ENCODE assay signal across 10 mouse cellular contexts in genomic region chr2:60036361-60036760, GRCm38 (mm10).
A peak's percentile ranks its signal among the peaks of the same experiment; 100 is the strongest.
DNase-seq lines count a peak whose midpoint lies in the region; ATAC-seq and TF ChIP-seq lines count a peak whose summit lies in the region.
"Had no signal": no experiment of that assay in that cellular context is flagged by ENCODE, and none has a peak within 500 bp of the region (broad histone marks: within the 10 kb centered on the region; RNA-seq: fewer than 3 reads in every experiment).

No protein-coding gene starts in this region.

- H3K9me3 ChIP-seq in heart, embryonic 15.5 days (replicated peaks): no peaks in the 10 kb centered on the region
- H3K9me3 ChIP-seq in stomach, embryonic 15.5 days: no peaks in the 10 kb centered on the region
- H3K9me3 ChIP-seq in stomach, postnatal 0 days (ENCODE audit: control insufficient read depth, low read length): no peaks in the 10 kb centered on the region
- H3K9me3 ChIP-seq: embryonic facial prominence, embryonic 15.5 days; limb, embryonic 13.5 days had no signal

- H3K36me3 ChIP-seq in heart, embryonic 15.5 days: no peaks in the 10 kb centered on the region
- no peaks in the 10 kb centered on the region for H3K36me3 ChIP-seq in stomach, embryonic 15.5 days
- no peaks in the 10 kb centered on the region for H3K36me3 ChIP-seq in stomach, postnatal 0 days (ENCODE audit: control insufficient read depth, insufficient read depth, low read length)
- H3K36me3 ChIP-seq: embryonic facial prominence, embryonic 15.5 days had no signal

- H3K9ac ChIP-seq in heart, embryonic 15.5 days: no peak overlapping the region
- no peak overlapping the region for H3K9ac ChIP-seq in stomach, embryonic 15.5 days
- no peak overlapping the region for H3K9ac ChIP-seq in stomach, postnatal 0 days (ENCODE audit: low read length)
- H3K9ac ChIP-seq: embryonic facial prominence, embryonic 15.5 days had no signal

- no peak for TF ChIP-seq EP300 in stomach, postnatal 0 days (optimal IDR thresholded peaks at IDR 0.05)

- H3K27me3 ChIP-seq in heart, embryonic 15.5 days: no peaks in the 10 kb centered on the region
- no peaks in the 10 kb centered on the region for H3K27me3 ChIP-seq in stomach, embryonic 15.5 days (replicated peaks)
- H3K27me3 ChIP-seq in stomach, postnatal 0 days (ENCODE audit: control insufficient read depth, insufficient read depth, low read length): no peaks in the 10 kb centered on the region
- H3K27me3 ChIP-seq: embryonic facial prominence, embryonic 15.5 days; limb, embryonic 13.5 days had no signal

- H3K4me2 ChIP-seq in heart, embryonic 15.5 days: peak overlapping the region; percentile 69; the same call in 1 of the 2 replicates
- peak overlapping the region; percentile 51; the same call in 1 of the 2 replicates for H3K4me2 ChIP-seq in stomach, embryonic 15.5 days
- no peak overlapping the region; the same call in 1 of the 2 replicates for H3K4me2 ChIP-seq in stomach, postnatal 0 days (replicated peaks; ENCODE audit: low read depth)

- no peak overlapping the region for H3K4me3 ChIP-seq in heart, embryonic 15.5 days
- no peak overlapping the region for H3K4me3 ChIP-seq in stomach, embryonic 15.5 days (replicated peaks)
- H3K4me3 ChIP-seq in stomach, postnatal 0 days (ENCODE audit: low read depth, low read length): no peak overlapping the region

- ATAC-seq in heart, embryonic 15.5 days (replicated peaks; ENCODE audit: insufficient number of reproducible peaks, insufficient read depth, low FRiP score, low read depth): no peak
- no peak for ATAC-seq in stomach, embryonic 15.5 days (ENCODE audit: insufficient read depth, low FRiP score, low read depth)
- ATAC-seq in stomach, postnatal 0 days (ENCODE audit: low FRiP score, low TSS enrichment): no peak

- WGBS in heart, embryonic 15.5 days: 59% methylated on average over 3 of the region's 3 CpGs
- WGBS in stomach, embryonic 15.5 days: 62% methylated on average over 3 of the region's 3 CpGs
- 71% methylated on average over 3 of the region's 3 CpGs for WGBS in stomach, postnatal 0 days

- peaks cover 6% of the 10 kb centered on the region for H3K4me1 ChIP-seq in heart, embryonic 15.5 days (replicated peaks)
- H3K4me1 ChIP-seq in stomach, embryonic 15.5 days: 0 out of 2 replicates have a peak, but pooled peaks cover 3% of the 10 kb centered on the region
- no peaks in the 10 kb centered on the region for H3K4me1 ChIP-seq in stomach, postnatal 0 days (replicated peaks; ENCODE audit: control insufficient read depth, insufficient read depth)

- no peak for TF ChIP-seq CTCF in stomach, postnatal 0 days (IDR thresholded peaks at IDR 0.05; ENCODE audit: low read depth)

- peak; percentile 42 to 46 for DNase-seq in adrenal gland, postnatal 36 days
- DNase-seq in adrenal gland, postnatal 14 days: no peak
- no peak for DNase-seq in heart, adult 9 months (ENCODE audit: low spot score in 2 of 2)
- no peak for DNase-seq in stomach, postnatal 0 days (ENCODE audit: low spot score)
- DNase-seq in yolk sac, embryonic 10.5 days (ENCODE audit: low spot score): no peak
- DNase-seq in urinary bladder, postnatal 10 days (ENCODE audit: low spot score): no peak

- no peak overlapping the region for H3K27ac ChIP-seq in heart, embryonic 15.5 days
- H3K27ac ChIP-seq in stomach, embryonic 15.5 days: no peak overlapping the region
- no peak overlapping the region for H3K27ac ChIP-seq in stomach, postnatal 0 days (replicated peaks)
- H3K27ac ChIP-seq: limb, embryonic 13.5 days had no signal

Comparison
In these comparisons a context has a peak if more than half of its experiments do, and no peak if none do; other contexts are left out.
1. DNase-seq: peak in adrenal gland, postnatal 36 days (2 of 2); none in adrenal gland, postnatal 14 days (single experiment), heart, adult 9 months (0 of 2), stomach, postnatal 0 days (single experiment), yolk sac, embryonic 10.5 days (single experiment) and urinary bladder, postnatal 10 days (single experiment).